Mouse (Mus musculus) thymus, adult 2 months (tissue): Measurements from ENCODE around the gene P2ry10b. TPM values are rescaled to one million over a fixed set of nuclear protein-coding genes. Genes with fewer than 3 reads are reported as not detected.

ENCODE experiments used
- DNase-seq: peaks from one replicate; pipeline ENCODE4 v3.0.0; 2021
- H3K27ac ChIP-seq: fragments of 200-500 bp; 2 replicates; pipeline ENCODE4 v1.5.1; 2012; ENCODE audit warnings: low read length, control low read depth; ENCODE audit not compliant: control insufficient read depth, insufficient read depth
- H3K27me3 ChIP-seq: fragments of 200-500 bp; 2 replicates; pipeline ENCODE4 v1.6.1; 2012; ENCODE audit warnings: mild to moderate bottlenecking, low read length, moderate library complexity, mixed read lengths; ENCODE audit not compliant: control insufficient read depth, insufficient read depth
- H3K36me3 ChIP-seq: fragments of 200-500 bp; 2 replicates; pipeline ENCODE4 v1.6.1; 2012; ENCODE audit warnings: mild to moderate bottlenecking, low read length, moderate library complexity; ENCODE audit not compliant: control insufficient read depth, insufficient read depth
- H3K4me1 ChIP-seq: fragments of 200-500 bp; replicated peaks from 2 replicates; pipeline ENCODE4 v1.6.1; 2012; ENCODE audit warnings: low read length; ENCODE audit not compliant: control insufficient read depth, insufficient read depth
- H3K4me3 ChIP-seq: fragments of 200-500 bp; 2 replicates; pipeline ENCODE4 v1.5.1; 2012; ENCODE audit warnings: mild to moderate bottlenecking, low read length, control low read depth, moderate library complexity; ENCODE audit not compliant: control insufficient read depth, insufficient read depth
- CTCF ChIP-seq: fragments of 200-500 bp; IDR thresholded peaks from 2 replicates; pipeline ENCODE4 v1.5.1; 2012; ENCODE audit warnings: mild to moderate bottlenecking, control low read depth, low read length, moderate library complexity, borderline replicate concordance; ENCODE audit not compliant: control insufficient read depth, poor library complexity, insufficient read depth; ENCODE audit errors: extremely low read depth
- POLR2A ChIP-seq: fragments of 200-500 bp; IDR thresholded peaks from 2 replicates; pipeline ENCODE4 v1.6.1; 2012; ENCODE audit warnings: mild to moderate bottlenecking, low read length, control low read depth, moderate library complexity; ENCODE audit not compliant: control insufficient read depth, poor library complexity, insufficient read depth; ENCODE audit errors: extremely low read depth
- WGBS: fragments of 180-500 bp; shearing (Covaris S2); methylation state at CpG from one replicate; pipeline ENCODE4 v1.1.7; 2018; 5-methylcytosine and 5-hydroxymethylcytosine counted together
- polyA plus RNA-seq: library from polyadenylated mRNA; depleted of rRNA; stranded (reverse); fragments of >200 nt; gene quantifications from 2 replicates; pipeline ENCODE4 v1.2.3, GENCODE M21; 2012; rRNA removed

Gene P2ry10b
- polyA plus RNA-seq: 22.7 and 25.2 TPM in 2 replicates

GRCm38 (mm10) chrX:107148681-107149080 is at the start of gene P2ry10b:
Gene P2ry10b (plus strand): TSS chrX:107148927.
- Histone ChIP-seq H3K36me3 (no peaks in the 10 kb centered on the region), H3K4me1 (peaks cover 2% of the 10 kb centered on the region; the same call in 1 of the 2 replicates), H3K4me3 (no peak within 1 kb of the TSS), H3K27ac (no peak within 1 kb of the TSS; the same call in 1 of the 2 replicates), H3K27me3 (no peaks in the 10 kb centered on the region)
- TF ChIP-seq CTCF (no peak), POLR2A (no peak)
- no peak for DNase-seq
- WGBS: 60% methylated on average over 3 of the region's 3 CpGs

DNA sequence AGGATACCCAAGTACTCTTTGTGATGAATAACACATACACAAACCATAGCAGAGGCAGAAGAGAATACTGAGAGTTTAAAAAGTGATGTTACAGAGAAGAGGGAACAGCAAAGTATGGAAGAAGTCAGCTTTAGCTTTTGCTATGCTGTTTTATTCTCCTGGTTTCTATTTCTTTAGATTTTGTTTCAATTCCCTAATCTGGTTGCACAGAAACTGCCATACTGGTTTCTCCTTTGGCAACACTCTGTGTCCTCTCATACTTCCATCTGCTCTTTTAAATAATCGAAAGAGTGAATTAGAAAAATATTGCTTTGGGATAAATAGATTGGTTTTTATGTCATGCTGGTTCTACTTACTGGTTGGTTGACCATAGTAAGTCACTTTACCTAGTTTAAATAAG is 32.4 kb upstream of the P2ry10b start:
- WGBS: 93% methylated on average over 1 of the region's 1 CpGs
- Histone ChIP-seq H3K4me1 (no peaks in the 10 kb centered on the region), H3K27ac (no peak overlapping the region), H3K4me3 (no peak overlapping the region), H3K36me3 (no peaks in the 10 kb centered on the region), H3K27me3 (no peaks in the 10 kb centered on the region)
- TF ChIP-seq POLR2A (no peak), CTCF (no peak)
- DNase-seq: no peak

DNA sequence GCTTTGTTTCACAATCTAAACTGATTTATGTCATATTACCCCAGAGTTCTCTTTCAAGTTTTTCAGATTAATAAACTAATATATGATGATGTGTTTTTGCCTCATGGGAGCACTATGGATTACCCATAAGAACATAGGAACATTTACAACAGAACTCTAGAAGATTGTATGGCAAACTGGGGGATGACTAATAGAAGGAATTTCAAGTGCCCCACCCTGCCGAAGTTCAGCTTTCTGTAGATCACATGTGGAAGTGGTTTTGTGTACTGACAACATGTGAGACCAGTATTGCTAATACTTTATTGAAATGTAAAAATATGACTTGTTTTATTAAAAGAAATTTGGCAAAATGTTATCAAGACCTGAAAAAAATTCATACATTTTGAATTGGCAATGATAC is 31.7 kb upstream of the P2ry10b start:
- 86% methylated on average over 1 of the region's 1 CpGs for WGBS
- Histone ChIP-seq H3K4me1 (no peaks in the 10 kb centered on the region), H3K4me3 (no peak overlapping the region), H3K36me3 (no peaks in the 10 kb centered on the region), H3K27ac (no peak overlapping the region), H3K27me3 (no peaks in the 10 kb centered on the region)
- no peak for DNase-seq
- TF ChIP-seq POLR2A (no peak), CTCF (no peak)

DNA sequence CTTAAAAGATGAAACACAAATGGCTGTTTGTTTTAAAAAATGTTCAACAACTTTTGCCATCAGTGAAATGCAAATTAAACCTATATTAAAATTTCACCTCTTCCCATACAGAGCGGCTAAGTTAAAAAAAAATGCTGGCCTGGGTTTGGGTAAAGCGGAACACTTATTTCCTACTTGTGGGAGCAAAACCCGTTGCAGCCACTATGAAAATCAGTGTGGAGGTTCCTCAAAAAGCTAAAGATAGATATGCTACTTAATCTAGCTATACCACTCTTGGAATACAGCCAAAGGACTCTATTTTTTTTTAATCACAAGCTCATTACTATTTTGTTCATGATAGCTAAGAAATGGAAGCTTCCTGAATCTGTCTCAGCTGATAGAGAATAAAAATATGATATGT is 5.5 kb upstream of the P2ry10b start:
- Histone ChIP-seq H3K4me3 (no peak overlapping the region), H3K36me3 (no peaks in the 10 kb centered on the region), H3K27me3 (no peaks in the 10 kb centered on the region), H3K4me1 (no peaks in the 10 kb centered on the region), H3K27ac (no peak overlapping the region)
- WGBS: 73% methylated on average over 3 of the region's 3 CpGs
- TF ChIP-seq POLR2A (no peak), CTCF (no peak)
- no peak for DNase-seq

DNA sequence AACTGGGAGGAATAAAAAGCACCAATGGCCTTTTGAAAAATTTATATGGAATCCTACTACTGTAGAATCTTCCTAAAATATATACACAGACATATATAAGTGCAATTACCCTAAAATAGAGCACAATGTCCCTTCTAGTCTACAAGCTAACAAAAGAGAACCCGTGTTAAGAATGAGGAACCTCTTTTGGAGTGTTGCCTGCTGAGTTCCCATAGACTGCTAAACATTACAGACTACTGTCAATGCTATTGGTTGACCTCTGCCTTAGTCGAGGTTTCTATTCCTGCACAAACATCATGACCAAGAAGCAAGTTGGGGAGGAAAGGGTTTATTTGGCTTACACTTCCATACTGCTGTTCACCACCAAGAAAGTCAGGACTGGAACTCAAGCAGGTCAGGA is 4.8 kb upstream of the P2ry10b start:
- Histone ChIP-seq H3K27ac (no peak overlapping the region), H3K27me3 (no peaks in the 10 kb centered on the region), H3K36me3 (no peaks in the 10 kb centered on the region), H3K4me1 (no peaks in the 10 kb centered on the region), H3K4me3 (no peak overlapping the region)
- no peak for DNase-seq
- TF ChIP-seq POLR2A (no peak), CTCF (no peak)
- 13% methylated on average over 2 of the region's 2 CpGs for WGBS

DNA sequence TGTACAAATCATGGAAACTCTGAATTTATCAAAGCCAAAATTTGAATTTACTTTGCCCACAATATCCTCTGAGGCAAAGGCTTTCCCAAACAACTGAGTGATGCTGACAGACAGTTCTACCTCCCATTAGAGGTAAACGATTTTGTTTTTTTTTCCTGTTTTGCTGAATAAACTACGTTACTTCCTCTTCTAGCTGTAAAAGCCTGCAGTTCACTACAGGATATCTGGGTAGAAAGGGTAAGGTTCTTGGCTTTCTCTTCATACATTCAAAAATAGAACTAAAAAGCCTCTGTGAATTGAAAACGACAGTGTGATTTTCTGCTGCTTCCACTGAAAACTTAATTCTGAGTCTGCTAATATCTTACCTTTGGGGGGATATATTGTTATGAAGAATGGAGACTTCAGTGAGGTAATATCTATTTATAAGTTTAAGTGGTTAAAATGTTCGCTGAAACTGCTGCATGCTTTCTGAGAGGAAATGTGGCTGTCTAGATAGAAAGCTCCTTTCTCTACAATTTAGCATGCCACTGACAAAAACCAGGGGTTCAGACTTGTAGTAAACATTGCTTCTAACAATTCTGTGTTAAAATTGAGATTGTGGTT is 765 bp downstream of the P2ry10b start:
- Histone ChIP-seq H3K4me3 (no peak overlapping the region), H3K4me1 (peaks cover 4% of the 10 kb centered on the region), H3K36me3 (no peaks in the 10 kb centered on the region), H3K27me3 (no peaks in the 10 kb centered on the region), H3K27ac (no peak overlapping the region; the same call in 1 of the 2 replicates)
- WGBS: 5% methylated on average over 4 of the region's 4 CpGs
- TF ChIP-seq CTCF (no peak), POLR2A (no peak)
- no peak for DNase-seq

GRCm38 (mm10) chrX:107150027-107150426 is 1.3 kb downstream of the P2ry10b start:
- 20% methylated on average over 5 of the region's 5 CpGs for WGBS
- Histone ChIP-seq H3K4me3 (no peak overlapping the region), H3K4me1 (peaks cover 4% of the 10 kb centered on the region), H3K27me3 (no peaks in the 10 kb centered on the region), H3K36me3 (no peaks in the 10 kb centered on the region), H3K27ac (peak overlapping the region; percentile 11; the same call in 1 of the 2 replicates)
- DNase-seq: no peak
- no peak for TF ChIP-seq POLR2A
- no peak for TF ChIP-seq CTCF
